Mouse (Mus musculus): Measurements from ENCODE around the gene Zfp777. TPM values are rescaled to one million over a fixed set of nuclear protein-coding genes. Genes with fewer than 3 reads are reported as not detected.

Zfp777 gene
- 35.3 TPM for polyA plus RNA-seq (2017; shearing (Covaris generic))

GRCm38 (mm10) chr6:48048426-48049272 is at the start of gene Zfp777:
Zfp777 (minus strand) TSS chr6:48048911.

GRCm38 (mm10) chr6:48086471-48086878 is 37.8 kb upstream of the Zfp777 start, which contains the start of gene Zfp746:
Zfp746 (minus strand) TSS chr6:48086593.

Other genes starting within 250 kb of the Zfp777 start
- 66.4 TPM for gene Pdia4, start 235.5 kb downstream of the Zfp777 start, polyA plus RNA-seq (2017; shearing (Covaris generic))
- not detected for gene Zfp786, start 218.0 kb downstream of the Zfp777 start, polyA plus RNA-seq (2017; shearing (Covaris generic))
- gene Zfp398, start 213.2 kb downstream of the Zfp777 start, polyA plus RNA-seq (2017; shearing (Covaris generic)): 14.1 TPM
- gene Zfp282, start 171.7 kb downstream of the Zfp777 start, polyA plus RNA-seq (2017; shearing (Covaris generic)): 3.3 TPM
- gene Zfp212, start 128.4 kb downstream of the Zfp777 start, polyA plus RNA-seq (2017; shearing (Covaris generic)): 33.5 TPM
- gene Zfp956, start 95.5 kb downstream of the Zfp777 start, polyA plus RNA-seq (2017; shearing (Covaris generic)): 24.3 TPM
- 49.5 TPM for gene Zfp746, start 37.7 kb upstream of the Zfp777 start, polyA plus RNA-seq (2017; shearing (Covaris generic))